Mouse (Mus musculus) left cerebral cortex, adult 2 months (tissue): Measurements from ENCODE around the gene Tnni3k. TPM values are rescaled to one million over a fixed set of nuclear protein-coding genes. Genes with fewer than 3 reads are reported as not detected.
"Not testable (repeated sequence)": the region's sequence is repeated elsewhere in the genome, so short reads cannot be mapped to it uniquely, and the experiment has no call there.

Source experiments
- DNase-seq, 2 experiments: peaks; one replicate each; pipeline ENCODE4 v3.0.0; 2021 to 2022; ENCODE audit warnings: low spot score in 2 of 2, mixed read lengths in 1 of 2; ENCODE audit errors: extremely low spot score in 1 of 2
- H3K27ac ChIP-seq: fragments of 200-600 bp; 2 replicates; pipeline ENCODE4 v1.8.1; 2022
- H3K4me3 ChIP-seq: fragments of 200-600 bp; 2 replicates; pipeline ENCODE4 v1.8.1; 2022
- CTCF ChIP-seq: fragments of 200-600 bp; IDR thresholded peaks from 2 replicates; pipeline ENCODE4 v1.8.1; 2022; ENCODE audit warnings: antibody characterized with exemption, mild to moderate bottlenecking, moderate library complexity
- intact Hi-C: fragments of 180-260 bp; cut with DNase I; formaldehyde crosslinking; loops from one replicate; pipeline ENCODE4 v1.15.1; 2025
- total RNA-seq, 2 experiments: library from RNA; stranded (reverse); gene quantifications; 2 replicates each; pipeline ENCODE4 v1.2.3; 2021

Gene Tnni3k
- total RNA-seq, 2 experiments from 2014 or later = 0.54 TPM

DNA sequence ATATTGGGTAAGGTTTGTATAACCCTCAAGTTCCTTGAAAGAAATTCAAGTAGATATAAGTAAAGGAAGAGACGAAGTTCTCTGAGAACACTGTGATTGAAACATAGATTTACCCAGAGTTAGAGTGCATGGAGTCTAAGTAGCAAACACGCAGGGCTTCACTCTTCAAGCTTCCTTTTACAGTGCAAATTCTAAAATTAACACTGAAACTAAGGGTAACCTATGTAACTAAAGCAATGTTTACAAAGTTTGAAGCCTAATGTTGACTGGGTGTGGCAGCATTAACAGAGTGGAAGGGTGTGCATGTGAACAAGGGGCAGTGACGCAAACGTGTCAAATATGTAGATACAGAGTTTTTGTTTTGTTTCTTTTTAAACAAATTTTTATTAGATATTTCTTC, 186.4 kb downstream of the Tnni3k start:
- intact Hi-C loops = no loop called here
- H3K27ac ChIP-seq = no peak overlapping the region
- DNase-seq = no peak
- TF ChIP-seq CTCF = no peak
- H3K4me3 ChIP-seq = no peak overlapping the region

DNA sequence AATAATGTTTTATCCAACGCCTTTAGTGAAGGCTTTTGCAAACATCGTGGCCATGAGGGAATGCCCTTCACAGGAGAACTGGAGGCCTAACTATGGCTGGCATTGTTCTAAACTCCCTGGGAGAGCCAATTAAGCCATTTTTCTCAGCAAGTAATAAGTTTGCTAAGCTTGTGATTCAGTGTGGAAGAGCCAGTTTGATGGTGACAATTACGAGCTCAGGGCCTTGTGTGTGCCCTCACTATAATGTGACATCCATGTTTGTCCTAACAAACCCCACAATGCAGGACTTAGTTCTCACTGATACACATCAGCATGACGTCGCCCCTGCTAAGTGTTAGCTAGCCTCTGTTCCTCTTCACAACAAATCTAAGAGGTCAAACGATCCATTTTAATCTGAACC, 193.3 kb downstream of the Tnni3k start:
- no peak overlapping the region for H3K4me3 ChIP-seq
- H3K27ac ChIP-seq = no peak overlapping the region
- intact Hi-C loops = no loop called here
- no peak for DNase-seq
- TF ChIP-seq CTCF = no peak

DNA sequence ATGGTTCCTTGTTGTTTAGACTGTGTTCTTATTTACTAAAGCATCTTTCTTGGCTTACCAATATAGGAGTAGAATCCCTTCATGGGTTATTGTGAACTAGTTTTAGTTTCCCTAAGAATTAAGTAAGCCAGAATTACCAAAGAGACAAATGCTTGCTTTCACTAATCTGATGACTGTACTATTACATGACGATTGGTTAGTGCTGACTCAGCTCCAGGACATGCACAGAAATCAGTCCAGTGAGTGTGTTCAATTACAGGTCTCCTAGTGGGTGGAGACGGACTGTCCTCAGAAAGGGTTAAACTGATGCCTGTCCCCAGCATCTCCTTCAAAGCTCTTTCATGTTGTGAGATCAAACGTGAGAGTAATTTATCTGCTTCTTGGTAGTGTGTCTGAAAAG, 195.5 kb downstream of the Tnni3k start:
- H3K4me3 ChIP-seq = no peak overlapping the region
- TF ChIP-seq CTCF = no peak
- H3K27ac ChIP-seq = no peak overlapping the region
- no peak for DNase-seq
- intact Hi-C loops = no loop called here

DNA sequence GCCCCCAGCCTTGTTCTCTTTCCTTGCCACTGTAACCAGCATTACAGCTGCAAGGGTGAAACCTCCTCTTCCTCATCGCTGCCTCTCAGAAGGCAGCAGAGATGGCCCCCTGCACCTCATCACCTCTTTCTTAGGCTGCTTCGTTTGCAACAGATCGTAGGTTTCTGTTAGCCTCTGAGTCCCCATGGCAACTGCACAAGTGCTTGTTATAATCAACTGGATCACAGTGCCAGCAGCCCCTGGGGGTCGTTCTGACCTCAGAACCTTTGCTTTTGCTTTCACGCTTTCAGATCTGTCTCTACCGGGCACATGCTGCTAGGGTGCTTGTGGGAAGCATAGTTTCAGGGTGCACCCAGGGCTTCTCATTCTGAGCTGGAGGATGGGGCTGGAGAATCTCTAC, 201.9 kb downstream of the Tnni3k start:
- intact Hi-C loops = no loop called here
- no peak for TF ChIP-seq CTCF
- no peak for DNase-seq
- Histone ChIP-seq H3K4me3 (no peak overlapping the region), H3K27ac (no peak overlapping the region)

DNA sequence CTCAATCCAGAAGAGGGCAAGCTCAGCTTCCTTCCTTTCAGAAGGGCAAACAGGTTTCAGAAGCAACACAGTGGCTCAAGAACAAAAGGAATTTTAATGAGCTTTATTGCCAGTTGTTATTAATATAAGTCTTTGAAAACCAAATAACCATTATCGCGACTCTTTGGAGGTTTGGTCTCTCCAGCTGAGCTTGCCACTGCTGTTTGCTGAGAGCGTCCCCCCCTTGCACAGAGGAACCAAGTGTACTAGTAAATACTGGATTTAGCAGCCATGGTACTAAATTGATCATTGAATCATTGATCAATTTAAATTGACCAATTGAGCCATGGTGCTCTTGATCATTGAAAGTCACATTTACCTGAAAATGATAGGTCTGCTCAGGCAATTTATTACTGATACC, 202.9 kb downstream of the Tnni3k start:
- no peak for TF ChIP-seq CTCF
- DNase-seq = no peak
- no peak overlapping the region for H3K27ac ChIP-seq
- no peak overlapping the region for H3K4me3 ChIP-seq
- intact Hi-C loops = no loop called here

DNA sequence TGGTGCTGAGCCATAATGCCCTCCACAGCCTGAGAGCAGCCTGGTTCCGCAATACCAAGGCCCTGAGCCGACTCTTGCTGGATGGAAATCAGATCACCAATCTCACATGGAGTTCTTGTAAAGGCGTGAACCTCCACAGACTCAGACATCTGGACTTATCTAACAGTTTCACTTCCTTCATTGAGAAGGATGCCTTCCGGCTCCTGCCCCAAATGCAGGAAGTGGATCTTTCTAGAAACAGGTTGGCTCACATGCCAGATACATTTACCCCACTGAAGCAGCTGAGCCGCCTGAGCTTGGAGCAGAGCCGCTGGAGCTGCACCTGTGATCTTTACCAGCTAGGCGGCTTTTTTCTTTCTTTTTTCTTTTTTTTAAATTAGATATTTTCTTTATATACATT, 213.0 kb downstream of the Tnni3k start:
- no peak for TF ChIP-seq CTCF
- H3K4me3 ChIP-seq = no peak overlapping the region
- intact Hi-C loops = no loop called here
- no peak overlapping the region for H3K27ac ChIP-seq
- DNase-seq = no peak

DNA sequence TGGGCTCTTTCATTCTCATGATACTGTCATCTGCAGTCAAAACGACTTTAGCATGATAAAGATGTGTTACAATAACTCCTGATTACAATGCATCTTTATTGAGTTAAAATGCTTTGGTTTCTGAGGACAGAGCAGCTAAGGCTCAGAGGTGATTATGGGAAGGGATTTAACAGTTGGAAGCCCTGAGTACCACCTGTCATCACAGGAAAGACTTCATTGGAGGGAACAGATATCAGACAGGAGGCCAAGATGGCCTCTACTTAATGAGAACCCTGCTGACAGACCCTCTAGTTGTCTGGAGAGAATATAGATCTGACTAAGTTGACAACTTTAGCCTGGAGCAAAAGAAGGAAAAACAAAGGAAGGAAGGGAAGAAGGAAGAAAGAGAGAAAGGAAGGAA, 214.1 kb downstream of the Tnni3k start:
- DNase-seq = no peak
- H3K4me3 ChIP-seq = no peak overlapping the region
- intact Hi-C loops = no loop called here
- TF ChIP-seq CTCF = no peak
- H3K27ac ChIP-seq = no peak overlapping the region

DNA sequence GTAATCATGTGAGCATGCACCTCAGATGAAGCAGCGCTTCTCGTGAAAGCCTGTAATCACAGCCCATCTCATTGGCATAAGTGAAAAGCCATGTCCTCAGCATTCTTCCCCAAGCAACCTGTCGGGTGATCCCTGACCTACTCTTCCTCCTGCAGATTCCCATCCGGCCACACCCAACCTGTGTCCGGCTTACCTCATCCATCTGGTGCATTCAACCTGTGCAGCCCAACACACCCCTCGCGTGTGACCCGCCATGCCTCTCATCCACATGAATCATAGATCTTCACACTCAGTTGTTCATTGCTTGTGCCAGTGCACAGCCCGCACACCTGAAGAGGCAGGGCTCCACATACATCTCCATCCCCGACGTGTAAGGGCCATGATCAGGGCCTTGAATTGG, 217.3 kb downstream of the Tnni3k start:
- intact Hi-C loops = no loop called here
- H3K4me3 ChIP-seq = no peak overlapping the region
- H3K27ac ChIP-seq = no peak overlapping the region
- no peak for TF ChIP-seq CTCF
- DNase-seq = no peak

DNA sequence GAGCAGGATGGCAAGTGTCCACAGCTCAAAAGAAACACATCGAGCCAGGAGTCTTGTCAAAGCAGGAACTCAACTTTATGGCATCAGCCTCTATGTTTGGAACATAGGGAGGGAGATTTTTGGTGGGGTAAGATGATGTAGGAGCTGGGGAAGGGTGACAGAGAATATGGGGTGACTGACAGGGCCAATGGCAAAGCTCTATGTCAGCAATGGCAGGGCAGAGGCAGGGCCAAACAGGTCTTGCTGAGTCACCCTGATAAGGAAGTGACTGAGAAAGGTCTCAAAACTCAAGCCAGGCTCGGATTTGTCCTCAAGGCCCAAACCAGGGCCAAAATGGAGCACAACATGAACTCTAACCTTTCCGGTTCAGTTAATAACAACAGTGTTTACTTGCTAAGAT, 219.1 kb downstream of the Tnni3k start:
- no peak overlapping the region for H3K27ac ChIP-seq
- H3K4me3 ChIP-seq = no peak overlapping the region
- no peak for TF ChIP-seq CTCF
- no peak for DNase-seq
- intact Hi-C loops = no loop called here

DNA sequence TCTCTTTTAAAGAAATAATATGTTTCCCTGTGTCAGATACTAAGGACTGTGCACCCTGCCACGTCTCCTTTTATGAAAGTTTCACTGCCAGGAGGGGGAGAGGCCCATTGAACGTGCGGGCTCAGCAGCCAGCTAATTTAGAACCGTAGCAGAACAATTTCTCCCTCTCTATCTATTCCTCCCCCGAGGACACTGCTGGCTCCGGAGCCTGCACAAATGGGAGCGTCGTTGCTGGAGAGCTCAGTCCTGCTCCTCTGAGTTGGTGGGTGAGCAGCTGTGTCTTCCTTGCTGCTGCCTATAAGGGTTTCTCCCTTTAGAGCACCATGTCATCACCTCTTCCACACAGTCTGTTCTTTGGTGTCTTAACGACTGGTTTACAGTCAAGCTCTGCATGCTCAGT, 220.8 kb downstream of the Tnni3k start:
- peak overlapping the region; percentile 12; the same call in 1 of the 2 replicates for H3K27ac ChIP-seq

DNA sequence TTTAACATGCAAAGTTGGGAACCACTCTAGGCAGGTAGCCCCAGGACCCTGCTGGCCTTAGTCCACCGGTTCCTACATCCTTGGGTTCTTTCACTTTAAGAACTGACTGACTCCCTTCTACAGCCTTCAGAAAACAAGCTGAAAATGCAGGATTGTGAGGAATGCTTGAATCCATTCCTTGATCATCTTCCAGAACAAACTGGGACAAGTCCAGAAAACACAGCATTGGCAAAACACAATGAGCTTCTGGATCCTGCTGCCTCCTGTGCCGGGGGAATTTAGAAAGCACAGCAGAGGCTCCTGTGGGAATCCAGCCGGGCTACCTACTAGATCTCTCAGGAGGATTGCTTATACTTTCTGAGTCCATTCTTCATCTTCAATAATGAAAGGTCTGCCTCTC, 229.5 kb downstream of the Tnni3k start:
- intact Hi-C loops = no loop called here
- Histone ChIP-seq H3K27ac (peak overlapping the region; percentile 58), H3K4me3 (no peak overlapping the region)
- no peak for DNase-seq
- TF ChIP-seq CTCF = no peak

More for the DNA sequence above, 220.8 kb downstream of the Tnni3k start:
- DNase-seq = no peak
- TF ChIP-seq CTCF = no peak
- H3K4me3 ChIP-seq = no peak overlapping the region
- intact Hi-C loops = no loop called here

DNA sequence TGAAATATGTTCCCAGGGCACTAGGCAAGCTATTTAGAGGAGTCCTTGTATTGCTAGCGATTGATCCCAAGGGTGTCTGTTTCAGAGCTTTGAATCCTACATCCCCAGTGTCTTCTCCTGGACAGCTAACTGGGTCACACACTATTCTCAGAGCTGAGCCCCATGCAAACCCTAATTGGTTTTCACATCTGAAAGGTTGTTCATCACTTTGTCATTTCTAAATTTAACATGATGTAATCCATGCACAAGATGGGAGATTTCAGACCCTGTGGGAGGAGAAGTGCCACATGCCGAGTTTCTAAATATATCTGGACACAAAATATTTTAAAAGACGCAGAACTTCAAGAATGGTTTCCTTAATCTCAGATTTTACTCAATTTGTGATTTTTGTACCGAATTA, 230.5 kb downstream of the Tnni3k start:
- peak overlapping the region; percentile 58; the same call in 1 of the 2 replicates for H3K27ac ChIP-seq
- DNase-seq = no peak

DNA sequence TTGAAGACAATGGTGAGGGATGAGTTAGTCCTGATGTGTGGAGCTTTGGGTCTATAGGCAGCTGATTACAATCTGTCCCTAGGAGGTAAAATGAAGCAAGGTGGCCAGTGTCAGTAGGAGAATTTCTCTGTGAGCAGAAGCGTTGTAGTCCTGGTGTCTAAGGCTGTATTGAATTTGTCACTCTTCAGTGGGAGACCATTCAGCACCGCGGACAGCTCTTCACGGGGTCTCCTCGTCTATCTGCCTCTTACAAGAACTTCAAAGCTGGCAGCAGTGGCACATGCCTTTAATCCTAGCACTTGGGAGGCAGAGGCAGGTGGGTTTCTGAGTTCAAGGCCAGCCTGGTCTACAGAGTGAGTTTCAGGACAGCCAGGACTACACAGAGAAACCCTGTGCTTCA, 235.5 kb downstream of the Tnni3k start:
- intact Hi-C loops = loop anchor here (5.0 kb wide), 2 partner anchors 98 to 167 kb away; no protein-coding TSS in a partner anchor
- DNase-seq, H3K27ac ChIP-seq, H3K4me3 ChIP-seq: not testable (repeated sequence)

More for the DNA sequence above, 230.5 kb downstream of the Tnni3k start:
- TF ChIP-seq CTCF = no peak
- intact Hi-C loops = no loop called here
- H3K4me3 ChIP-seq = no peak overlapping the region
